Mouse (Mus musculus): ENCODE results near the gene Epas1. TPM values are rescaled to one million over a fixed set of nuclear protein-coding genes. Genes with fewer than 3 reads are reported as not detected.

The Epas1 gene
- polyA plus RNA-seq, 1 experiment from 2014 or later: 5.1 TPM

GRCm38 (mm10) chr17:86780708-86781318 lies 27.3 kb downstream of the Epas1 start:
- no peaks in the 10 kb centered on the region for H3K4me1 ChIP-seq
- no peaks in the 10 kb centered on the region for H3K27me3 ChIP-seq (replicated peaks)
- no peak overlapping the region for H3K27ac ChIP-seq
- H3K4me3 ChIP-seq: no peak overlapping the region
- H3K36me3 ChIP-seq (replicated peaks): no peaks in the 10 kb centered on the region
- H3K4me2 ChIP-seq: no peak overlapping the region
- ATAC-seq (replicated peaks): no peak
- H3K9ac ChIP-seq: no peak overlapping the region
- no peaks in the 10 kb centered on the region for H3K9me3 ChIP-seq
- 48% methylated on average over 6 of the region's 6 CpGs for WGBS

GRCm38 (mm10) chr17:86781755-86782400 lies 28.4 kb downstream of the Epas1 start:
- no peaks in the 10 kb centered on the region for H3K27me3 ChIP-seq (replicated peaks)
- WGBS: 68% methylated on average over 12 of the region's 12 CpGs

GRCm38 (mm10) chr17:86784405-86784977 lies 31.0 kb downstream of the Epas1 start:
- WGBS: 61% methylated on average over 10 of the region's 10 CpGs
- no peak overlapping the region for H3K4me3 ChIP-seq
- ATAC-seq (replicated peaks): no peak

More at GRCm38 (mm10) chr17:86781755-86782400, 28.4 kb downstream of the Epas1 start:
- Histone ChIP-seq H3K4me1 (0 out of 2 replicates have a peak, but pooled peaks cover under 1% of the 10 kb centered on the region), H3K4me3 (no peak overlapping the region), H3K9me3 (no peaks in the 10 kb centered on the region), H3K4me2 (no peak overlapping the region), H3K27ac (no peak overlapping the region), H3K36me3 (replicated peaks) (no peaks in the 10 kb centered on the region), H3K9ac (no peak overlapping the region)
- ATAC-seq (replicated peaks): no peak

GRCm38 (mm10) chr17:86785612-86786011 lies 32.1 kb downstream of the Epas1 start:
- no peak overlapping the region for H3K9ac ChIP-seq
- no peaks in the 10 kb centered on the region for H3K27me3 ChIP-seq (replicated peaks)
- peaks cover 5% of the 10 kb centered on the region for H3K4me1 ChIP-seq
- H3K27ac ChIP-seq: no peak overlapping the region
- H3K4me3 ChIP-seq: no peak overlapping the region
- 54% methylated on average over 7 of the region's 7 CpGs for WGBS
- no peak for ATAC-seq (replicated peaks)
- no peaks in the 10 kb centered on the region for H3K36me3 ChIP-seq (replicated peaks)
- no peaks in the 10 kb centered on the region for H3K9me3 ChIP-seq
- H3K4me2 ChIP-seq: no peak overlapping the region

More at GRCm38 (mm10) chr17:86784405-86784977, 31.0 kb downstream of the Epas1 start:
- no peak overlapping the region for H3K27ac ChIP-seq
- no peak overlapping the region for H3K9ac ChIP-seq
- H3K4me2 ChIP-seq: no peak overlapping the region
- H3K4me1 ChIP-seq: peaks cover 5% of the 10 kb centered on the region
- H3K36me3 ChIP-seq (replicated peaks): no peaks in the 10 kb centered on the region
- no peaks in the 10 kb centered on the region for H3K9me3 ChIP-seq
- no peaks in the 10 kb centered on the region for H3K27me3 ChIP-seq (replicated peaks)

- H3K4me2 ChIP-seq: no peak overlapping the region
- H3K36me3 ChIP-seq (replicated peaks): no peaks in the 10 kb centered on the region
- no peaks in the 10 kb centered on the region for H3K27me3 ChIP-seq (replicated peaks)
- 85% methylated on average over 7 of the region's 7 CpGs for WGBS
- peaks cover 5% of the 10 kb centered on the region for H3K4me1 ChIP-seq
- no peak for ATAC-seq (replicated peaks)
- no peak overlapping the region for H3K4me3 ChIP-seq
- H3K27ac ChIP-seq: no peak overlapping the region
- no peaks in the 10 kb centered on the region for H3K9me3 ChIP-seq
- no peak overlapping the region for H3K9ac ChIP-seq
Measured at GRCm38 (mm10) chr17:86786496-86786895, 33.0 kb downstream of the Epas1 start.

- Histone ChIP-seq H3K4me3 (no peak overlapping the region), H3K36me3 (replicated peaks) (no peaks in the 10 kb centered on the region), H3K9me3 (no peaks in the 10 kb centered on the region), H3K4me1 (peaks cover 5% of the 10 kb centered on the region), H3K9ac (no peak overlapping the region), H3K27me3 (replicated peaks) (no peaks in the 10 kb centered on the region), H3K27ac (no peak overlapping the region), H3K4me2 (no peak overlapping the region)
- ATAC-seq (replicated peaks): no peak
- 62% methylated on average over 7 of the region's 7 CpGs for WGBS
Measured at GRCm38 (mm10) chr17:86787805-86788204, 34.3 kb downstream of the Epas1 start.

- Histone ChIP-seq H3K36me3 (replicated peaks) (no peaks in the 10 kb centered on the region), H3K9ac (no peak overlapping the region), H3K4me2 (no peak overlapping the region), H3K4me3 (no peak overlapping the region), H3K9me3 (no peaks in the 10 kb centered on the region), H3K27me3 (replicated peaks) (no peaks in the 10 kb centered on the region), H3K4me1 (peaks cover 5% of the 10 kb centered on the region), H3K27ac (no peak overlapping the region)
- ATAC-seq (replicated peaks): no peak
- WGBS: 80% methylated on average over 6 of the region's 6 CpGs
Measured at GRCm38 (mm10) chr17:86788316-86788715, 34.8 kb downstream of the Epas1 start.

GRCm38 (mm10) chr17:86791925-86792324 lies 38.4 kb downstream of the Epas1 start:
- H3K27me3 ChIP-seq (replicated peaks): no peaks in the 10 kb centered on the region
- no peak overlapping the region for H3K4me3 ChIP-seq
- ATAC-seq (replicated peaks): no peak
- WGBS: 94% methylated on average over 8 of the region's 8 CpGs
- H3K9ac ChIP-seq: no peak overlapping the region
- no peaks in the 10 kb centered on the region for H3K9me3 ChIP-seq
- no peak overlapping the region for H3K27ac ChIP-seq
- H3K4me1 ChIP-seq: peaks cover 4% of the 10 kb centered on the region
- H3K4me2 ChIP-seq: no peak overlapping the region
- no peaks in the 10 kb centered on the region for H3K36me3 ChIP-seq (replicated peaks)

GRCm38 (mm10) chr17:86795773-86796172 lies 42.3 kb downstream of the Epas1 start:
- no peaks in the 10 kb centered on the region for H3K36me3 ChIP-seq (replicated peaks)
- no peak overlapping the region for H3K9ac ChIP-seq
- no peak overlapping the region for H3K4me2 ChIP-seq
- no peak for ATAC-seq (replicated peaks)
- WGBS: 92% methylated on average over 5 of the region's 5 CpGs
- no peaks in the 10 kb centered on the region for H3K27me3 ChIP-seq (replicated peaks)
- H3K27ac ChIP-seq: no peak overlapping the region
- no peak overlapping the region for H3K4me3 ChIP-seq
- no peaks in the 10 kb centered on the region for H3K9me3 ChIP-seq
- 0 out of 2 replicates have a peak, but pooled peaks cover 2% of the 10 kb centered on the region for H3K4me1 ChIP-seq

GRCm38 (mm10) chr17:86797031-86797430 lies 43.5 kb downstream of the Epas1 start:
- no peak overlapping the region for H3K4me3 ChIP-seq
- H3K36me3 ChIP-seq (replicated peaks): no peaks in the 10 kb centered on the region
- H3K4me2 ChIP-seq: no peak overlapping the region
- H3K9me3 ChIP-seq: no peaks in the 10 kb centered on the region
- no peak overlapping the region for H3K9ac ChIP-seq
- no peak for ATAC-seq (replicated peaks)
- H3K27ac ChIP-seq: no peak overlapping the region
- WGBS: 94% methylated on average over 13 of the region's 13 CpGs
- no peaks in the 10 kb centered on the region for H3K27me3 ChIP-seq (replicated peaks)
- H3K4me1 ChIP-seq: 0 out of 2 replicates have a peak, but pooled peaks cover 2% of the 10 kb centered on the region

- ATAC-seq (replicated peaks): no peak
- no peak overlapping the region for H3K9ac ChIP-seq
- 66% methylated on average over 8 of the region's 8 CpGs for WGBS
- H3K4me1 ChIP-seq: 0 out of 2 replicates have a peak, but pooled peaks cover 2% of the 10 kb centered on the region
- no peaks in the 10 kb centered on the region for H3K27me3 ChIP-seq (replicated peaks)
- no peaks in the 10 kb centered on the region for H3K9me3 ChIP-seq
- H3K4me2 ChIP-seq: no peak overlapping the region
- no peak overlapping the region for H3K4me3 ChIP-seq
- no peaks in the 10 kb centered on the region for H3K36me3 ChIP-seq (replicated peaks)
- no peak overlapping the region for H3K27ac ChIP-seq
Measured at GRCm38 (mm10) chr17:86798460-86798859, 45.0 kb downstream of the Epas1 start.

GRCm38 (mm10) chr17:86798951-86799350 lies 45.5 kb downstream of the Epas1 start:
- Histone ChIP-seq H3K9me3 (no peaks in the 10 kb centered on the region), H3K4me3 (no peak overlapping the region), H3K4me2 (no peak overlapping the region), H3K36me3 (replicated peaks) (no peaks in the 10 kb centered on the region), H3K9ac (no peak overlapping the region), H3K27me3 (replicated peaks) (no peaks in the 10 kb centered on the region), H3K4me1 (0 out of 2 replicates have a peak, but pooled peaks cover 2% of the 10 kb centered on the region), H3K27ac (no peak overlapping the region)
- 75% methylated on average over 11 of the region's 11 CpGs for WGBS
- ATAC-seq (replicated peaks): no peak

All from midbrain, embryonic 15.5 days (tissue).